Mouse (Mus musculus): Measurements from ENCODE around the gene Gm42906.

DNA sequence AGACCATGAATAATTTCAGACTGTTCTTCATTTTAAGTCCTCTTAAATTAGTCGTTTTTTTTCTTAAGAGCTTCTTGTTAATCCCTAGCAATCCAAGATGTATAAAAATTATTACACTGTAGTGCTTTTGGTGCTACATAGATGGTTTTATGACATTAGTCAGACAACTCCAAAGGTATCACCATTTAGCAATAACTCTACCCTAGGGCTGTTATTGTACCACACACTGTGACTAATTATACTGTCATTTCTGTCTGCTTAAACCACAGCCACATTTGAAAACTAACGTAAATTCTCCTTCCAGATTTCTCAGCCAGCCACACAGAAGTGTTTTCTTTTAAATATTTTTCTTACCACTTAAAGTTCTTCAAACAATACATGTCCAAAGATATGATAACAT, 53.1 kb downstream of the Gm42906 start:
- TF ChIP-seq MAFK (IDR thresholded peaks at IDR 0.05; ENCODE audit: insufficient read depth, low read depth, low read length): no peak
- no peak for TF ChIP-seq ZNF384 (IDR thresholded peaks at IDR 0.05; ENCODE audit: low read depth, low read length)
- no peak for TF ChIP-seq HCFC1 (IDR thresholded peaks at IDR 0.05; ENCODE audit: borderline replicate concordance, insufficient read depth, low read length)
- TF ChIP-seq CHD2 (IDR thresholded peaks at IDR 0.05; ENCODE audit: low read depth, low read length): no peak

Measured in ES-E14 (cell line).